Mouse (Mus musculus): ENCODE measurements at regions not wholly inside any gene's neighbourhood (a gene's known extent, or its start where the extent isn't known, plus 50 kb on each side); places are given as distances from the start of the nearest gene placed in this dataset.

DNA sequence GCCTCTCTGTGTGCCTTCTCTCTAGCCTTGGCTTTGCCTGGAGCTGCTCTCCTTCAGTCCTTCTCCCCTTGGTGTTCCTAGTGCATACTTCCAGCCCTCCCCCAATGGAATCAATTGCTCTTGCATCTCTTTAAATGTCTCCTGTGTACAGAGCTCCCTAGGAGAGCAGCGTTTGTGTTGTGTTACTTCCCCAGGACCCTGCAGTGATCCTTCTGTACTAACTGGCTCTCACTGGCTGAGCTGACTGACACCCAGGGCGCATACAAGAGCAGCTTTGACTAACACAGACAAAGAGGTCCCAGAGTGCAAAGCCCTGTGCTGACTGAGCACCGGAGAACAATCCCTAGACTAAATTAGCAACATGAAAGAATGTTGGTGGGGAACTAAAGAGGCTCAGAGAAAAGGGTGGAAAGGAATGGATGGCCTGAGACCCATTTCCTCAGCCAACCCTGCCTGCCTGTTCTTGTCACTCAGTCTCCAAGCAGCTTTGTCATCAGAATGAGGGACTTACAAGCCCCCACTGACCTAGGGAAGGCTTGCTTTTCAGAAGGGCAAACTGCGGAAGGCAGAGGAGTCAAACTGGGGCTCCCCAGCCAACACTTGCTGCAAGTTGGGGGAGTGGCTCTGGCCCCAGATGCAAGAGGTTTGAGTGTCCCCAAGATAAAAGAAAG lies 476.4 kb upstream of the Tmem132c start:
- DNase-seq (ENCODE audit: low spot score) (peak; percentile 28), ATAC-seq (replicated peaks; ENCODE audit: insufficient number of reproducible peaks, low FRiP score, low TSS enrichment, low read depth) (peak; percentile 70)
- Histone ChIP-seq H3K9me3 (replicated peaks; ENCODE audit: control insufficient read depth, low read length) (no peaks in the 10 kb centered on the region), H3K36me3 (replicated peaks; ENCODE audit: control insufficient read depth, insufficient read depth, low read depth, low read length) (no peaks in the 10 kb centered on the region), H3K4me2 (ENCODE audit: low read depth, low read length) (no peak overlapping the region), H3K9ac (replicated peaks; ENCODE audit: low read length) (no peak overlapping the region), H3K27ac (replicated peaks; ENCODE audit: low read depth, low read length) (no peak overlapping the region), H3K27me3 (ENCODE audit: control insufficient read depth, insufficient read depth, low read length) (no peaks in the 10 kb centered on the region), H3K4me3 (ENCODE audit: low read depth, low read length) (no peak overlapping the region), H3K4me1 (ENCODE audit: control insufficient read depth, insufficient read depth, low read length) (no peaks in the 10 kb centered on the region)
- 5% methylated on average over 4 of the region's 4 CpGs for WGBS

DNA sequence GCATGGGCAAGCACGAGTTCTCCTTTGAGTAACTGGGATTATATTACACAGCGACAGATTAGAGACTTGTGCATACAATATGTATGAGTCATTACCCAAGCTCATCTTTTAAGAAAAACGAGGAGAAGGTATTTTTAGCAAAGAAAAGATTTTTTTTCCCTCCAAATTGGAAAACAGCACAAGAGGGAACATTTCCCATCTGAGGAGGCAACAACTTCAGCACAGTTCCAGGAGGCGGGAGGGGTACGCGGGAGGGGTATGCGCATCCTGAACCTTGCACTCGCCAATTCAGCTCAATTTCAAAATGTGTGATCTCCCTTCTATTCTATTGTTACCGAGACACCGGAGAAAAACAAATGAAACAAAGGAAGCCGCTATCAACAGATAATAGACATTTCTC lies 472.6 kb upstream of the Tmem132c start:
- no peak overlapping the region for H3K4me3 ChIP-seq (ENCODE audit: low read depth, low read length)
- no peak overlapping the region for H3K4me2 ChIP-seq (ENCODE audit: low read depth, low read length)
- no peaks in the 10 kb centered on the region for H3K27me3 ChIP-seq (ENCODE audit: control insufficient read depth, insufficient read depth, low read length)
- H3K9ac ChIP-seq (replicated peaks; ENCODE audit: low read length), result no peak overlapping the region
- H3K27ac ChIP-seq (replicated peaks; ENCODE audit: low read depth, low read length), result no peak overlapping the region
- H3K4me1 ChIP-seq (ENCODE audit: control insufficient read depth, insufficient read depth, low read length), result no peaks in the 10 kb centered on the region
- 20% methylated on average over 11 of the region's 11 CpGs for WGBS
- H3K36me3 ChIP-seq (replicated peaks; ENCODE audit: control insufficient read depth, insufficient read depth, low read depth, low read length), result no peaks in the 10 kb centered on the region
- ATAC-seq (replicated peaks; ENCODE audit: insufficient number of reproducible peaks, low FRiP score, low TSS enrichment, low read depth) (no peak), DNase-seq (ENCODE audit: low spot score) (no peak)
- H3K9me3 ChIP-seq (replicated peaks; ENCODE audit: control insufficient read depth, low read length), result no peaks in the 10 kb centered on the region

GRCm38 (mm10) chr5:126787706-126788610 lies 453.6 kb upstream of the Tmem132c start:
- peak overlapping the region; percentile 39; the same call in 1 of the 2 replicates for H3K9ac ChIP-seq (replicated peaks; ENCODE audit: low read length)
- peak overlapping the region; percentile 26 for H3K4me3 ChIP-seq (ENCODE audit: low read depth, low read length)
- H3K27me3 ChIP-seq (ENCODE audit: control insufficient read depth, insufficient read depth, low read length), result no peaks in the 10 kb centered on the region
- H3K4me2 ChIP-seq (ENCODE audit: low read depth, low read length), result peak overlapping the region; percentile 60
- 4% methylated on average over 29 of the region's 29 CpGs for WGBS
- no peaks in the 10 kb centered on the region for H3K9me3 ChIP-seq (replicated peaks; ENCODE audit: control insufficient read depth, low read length)
- peak; percentile 59 for ATAC-seq (replicated peaks; ENCODE audit: insufficient number of reproducible peaks, low FRiP score, low TSS enrichment, low read depth)
- no peak overlapping the region for H3K27ac ChIP-seq (replicated peaks; ENCODE audit: low read depth, low read length)
- DNase-seq (ENCODE audit: low spot score), result peak; percentile 64
- no peaks in the 10 kb centered on the region for H3K36me3 ChIP-seq (replicated peaks; ENCODE audit: control insufficient read depth, insufficient read depth, low read depth, low read length)
- no peaks in the 10 kb centered on the region; the same call in 1 of the 2 replicates for H3K4me1 ChIP-seq (ENCODE audit: control insufficient read depth, insufficient read depth, low read length)

DNA sequence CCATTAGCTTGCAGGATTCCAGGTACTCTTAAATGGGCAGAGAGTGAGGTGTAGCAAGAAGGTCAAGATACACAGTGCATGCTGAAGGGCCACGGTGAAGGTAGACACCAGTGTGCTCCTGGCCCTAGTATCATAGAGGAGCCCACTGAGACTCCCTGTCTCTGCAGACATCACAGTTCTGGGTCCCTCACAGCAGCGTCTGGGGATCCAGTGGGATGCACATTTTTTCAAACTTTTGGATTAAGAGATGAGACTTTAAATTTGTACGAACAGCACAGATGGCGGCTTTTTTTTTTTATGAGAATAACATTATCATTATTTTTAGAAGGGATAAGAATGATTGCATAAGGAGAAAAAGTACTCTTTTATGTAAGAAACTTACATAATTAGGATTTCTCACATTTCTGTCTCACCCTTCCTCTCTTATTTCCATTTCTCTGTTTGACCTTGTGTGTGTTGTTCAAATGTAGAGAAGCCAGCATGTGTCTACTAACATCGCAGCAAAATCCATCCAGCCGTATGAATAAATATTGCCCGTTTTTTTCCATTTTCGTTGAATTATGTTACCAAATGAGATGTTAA lies 441.8 kb upstream of the Tmem132c start:
- no peak for DNase-seq (ENCODE audit: low spot score)
- no peak overlapping the region for H3K9ac ChIP-seq (replicated peaks; ENCODE audit: low read length)
- H3K4me2 ChIP-seq (ENCODE audit: low read depth, low read length), result no peak overlapping the region
- no peaks in the 10 kb centered on the region for H3K4me1 ChIP-seq (ENCODE audit: control insufficient read depth, insufficient read depth, low read length)
- H3K27me3 ChIP-seq (ENCODE audit: control insufficient read depth, insufficient read depth, low read length), result no peaks in the 10 kb centered on the region
- ATAC-seq (replicated peaks; ENCODE audit: insufficient number of reproducible peaks, low FRiP score, low TSS enrichment, low read depth), result no peak
- H3K27ac ChIP-seq (replicated peaks; ENCODE audit: low read depth, low read length), result no peak overlapping the region
- H3K36me3 ChIP-seq (replicated peaks; ENCODE audit: control insufficient read depth, insufficient read depth, low read depth, low read length), result no peaks in the 10 kb centered on the region
- H3K9me3 ChIP-seq (replicated peaks; ENCODE audit: control insufficient read depth, low read length), result no peaks in the 10 kb centered on the region
- H3K4me3 ChIP-seq (ENCODE audit: low read depth, low read length), result no peak overlapping the region
- WGBS, result 88% methylated on average over 8 of the region's 8 CpGs

- ATAC-seq (replicated peaks; ENCODE audit: insufficient number of reproducible peaks, low FRiP score, low TSS enrichment, low read depth), result no peak
- no peak overlapping the region for H3K9ac ChIP-seq (replicated peaks; ENCODE audit: low read length)
Measured at GRCm38 (mm10) chr5:126806656-126807055, 435.0 kb upstream of the Tmem132c start.

GRCm38 (mm10) chr5:126816069-126816468 lies 425.5 kb upstream of the Tmem132c start:
- ATAC-seq (replicated peaks; ENCODE audit: insufficient number of reproducible peaks, low FRiP score, low TSS enrichment, low read depth) (no peak), DNase-seq (ENCODE audit: low spot score) (no peak)
- no peaks in the 10 kb centered on the region for H3K4me1 ChIP-seq (ENCODE audit: control insufficient read depth, insufficient read depth, low read length)
- H3K9ac ChIP-seq (replicated peaks; ENCODE audit: low read length), result no peak overlapping the region
- no peak overlapping the region for H3K27ac ChIP-seq (replicated peaks; ENCODE audit: low read depth, low read length)
- H3K4me3 ChIP-seq (ENCODE audit: low read depth, low read length), result no peak overlapping the region
- no peaks in the 10 kb centered on the region for H3K27me3 ChIP-seq (ENCODE audit: control insufficient read depth, insufficient read depth, low read length)
- H3K36me3 ChIP-seq (replicated peaks; ENCODE audit: control insufficient read depth, insufficient read depth, low read depth, low read length), result no peaks in the 10 kb centered on the region
- H3K4me2 ChIP-seq (ENCODE audit: low read depth, low read length), result no peak overlapping the region
- H3K9me3 ChIP-seq (replicated peaks; ENCODE audit: control insufficient read depth, low read length), result no peaks in the 10 kb centered on the region; the same call in 1 of the 2 replicates

More at GRCm38 (mm10) chr5:126806656-126807055, 435.0 kb upstream of the Tmem132c start:
- no peaks in the 10 kb centered on the region for H3K4me1 ChIP-seq (ENCODE audit: control insufficient read depth, insufficient read depth, low read length)
- H3K36me3 ChIP-seq (replicated peaks; ENCODE audit: control insufficient read depth, insufficient read depth, low read depth, low read length), result no peaks in the 10 kb centered on the region
- H3K9me3 ChIP-seq (replicated peaks; ENCODE audit: control insufficient read depth, low read length), result no peaks in the 10 kb centered on the region
- H3K27ac ChIP-seq (replicated peaks; ENCODE audit: low read depth, low read length), result no peak overlapping the region
- no peaks in the 10 kb centered on the region for H3K27me3 ChIP-seq (ENCODE audit: control insufficient read depth, insufficient read depth, low read length)
- DNase-seq (ENCODE audit: low spot score), result no peak
- no peak overlapping the region for H3K4me3 ChIP-seq (ENCODE audit: low read depth, low read length)
- no peak overlapping the region for H3K4me2 ChIP-seq (ENCODE audit: low read depth, low read length)

- H3K36me3 ChIP-seq (replicated peaks; ENCODE audit: control insufficient read depth, insufficient read depth, low read depth, low read length), result no peaks in the 10 kb centered on the region
- H3K9ac ChIP-seq (replicated peaks; ENCODE audit: low read length), result no peak overlapping the region
- no peak overlapping the region for H3K4me2 ChIP-seq (ENCODE audit: low read depth, low read length)
- no peaks in the 10 kb centered on the region for H3K9me3 ChIP-seq (replicated peaks; ENCODE audit: control insufficient read depth, low read length)
- DNase-seq (ENCODE audit: low spot score) (no peak), ATAC-seq (replicated peaks; ENCODE audit: insufficient number of reproducible peaks, low FRiP score, low TSS enrichment, low read depth) (no peak)
- H3K4me1 ChIP-seq (ENCODE audit: control insufficient read depth, insufficient read depth, low read length), result no peaks in the 10 kb centered on the region
- 91% methylated on average over 3 of the region's 3 CpGs for WGBS
- no peaks in the 10 kb centered on the region for H3K27me3 ChIP-seq (ENCODE audit: control insufficient read depth, insufficient read depth, low read length)
- no peak overlapping the region for H3K27ac ChIP-seq (replicated peaks; ENCODE audit: low read depth, low read length)
- no peak overlapping the region for H3K4me3 ChIP-seq (ENCODE audit: low read depth, low read length)
Measured at GRCm38 (mm10) chr5:126835440-126835839, 406.2 kb upstream of the Tmem132c start.

DNA sequence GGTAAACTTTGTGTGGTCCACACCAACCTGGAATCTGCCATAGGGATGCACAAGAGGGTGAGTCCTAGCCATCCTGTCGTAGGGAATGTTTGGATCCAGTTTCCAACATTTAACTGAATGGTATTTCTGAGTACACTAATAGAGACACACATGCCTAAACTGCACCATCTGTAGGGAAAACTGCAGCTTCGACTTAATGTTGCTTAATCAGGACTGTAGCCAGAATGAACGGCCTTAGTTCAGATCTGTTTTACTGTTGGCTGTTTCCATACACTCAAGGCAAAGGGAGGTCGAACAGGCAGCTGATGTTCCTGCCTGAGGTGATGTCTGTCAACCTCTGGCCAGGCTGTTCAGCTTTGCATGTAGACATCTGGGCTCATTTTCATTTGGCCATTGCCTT lies 399.0 kb upstream of the Tmem132c start:
- H3K9me3 ChIP-seq (replicated peaks; ENCODE audit: control insufficient read depth, low read length), result no peaks in the 10 kb centered on the region
- no peak overlapping the region for H3K9ac ChIP-seq (replicated peaks; ENCODE audit: low read length)
- H3K4me2 ChIP-seq (ENCODE audit: low read depth, low read length), result no peak overlapping the region
- H3K4me3 ChIP-seq (ENCODE audit: low read depth, low read length), result no peak overlapping the region
- H3K36me3 ChIP-seq (replicated peaks; ENCODE audit: control insufficient read depth, insufficient read depth, low read depth, low read length), result no peaks in the 10 kb centered on the region
- WGBS, result 80% methylated on average over 4 of the region's 4 CpGs
- no peak for ATAC-seq (replicated peaks; ENCODE audit: insufficient number of reproducible peaks, low FRiP score, low TSS enrichment, low read depth)
- H3K27me3 ChIP-seq (ENCODE audit: control insufficient read depth, insufficient read depth, low read length), result no peaks in the 10 kb centered on the region
- H3K27ac ChIP-seq (replicated peaks; ENCODE audit: low read depth, low read length), result no peak overlapping the region
- H3K4me1 ChIP-seq (ENCODE audit: control insufficient read depth, insufficient read depth, low read length), result no peaks in the 10 kb centered on the region
- DNase-seq (ENCODE audit: low spot score), result no peak

Measured in embryonic facial prominence, embryonic 11.5 days (tissue).